8 mouse cellular contexts compared by ENCODE assay signal in the genomic region with DNA sequence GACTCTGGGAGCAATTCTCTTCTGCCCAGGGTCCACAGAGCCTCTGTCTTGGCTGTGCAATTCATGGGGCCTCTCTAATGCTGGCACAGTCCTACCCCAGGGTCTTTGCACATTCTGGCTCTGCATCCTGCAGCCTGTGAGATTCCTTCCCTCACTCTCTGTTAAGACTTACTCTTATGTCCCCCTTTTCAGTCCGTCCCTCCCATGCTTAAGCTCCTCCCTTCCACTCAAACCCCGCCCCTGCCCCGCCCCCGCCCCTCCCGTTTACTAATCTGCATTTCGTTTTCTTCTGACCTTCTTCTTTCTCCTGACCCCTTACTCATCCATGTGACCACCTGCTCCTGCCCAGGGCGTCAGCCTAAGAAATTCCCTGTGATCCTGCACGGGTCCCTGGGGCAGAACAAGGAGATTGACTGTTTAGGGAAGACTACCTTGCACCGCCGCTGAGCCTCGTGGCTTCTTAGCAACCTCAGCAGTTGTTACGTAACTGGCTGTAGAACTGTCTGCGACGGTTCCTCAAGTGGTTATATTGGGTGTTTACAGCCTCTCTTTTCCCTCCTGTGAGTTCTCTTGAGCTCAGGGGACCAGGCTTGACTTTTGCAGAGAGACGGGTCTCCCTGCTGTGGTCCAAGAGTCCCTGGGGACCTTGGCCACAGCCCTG. TPM values are rescaled to one million over a fixed set of nuclear protein-coding genes. Genes with fewer than 3 reads are reported as not detected.
A peak's percentile ranks its signal among the peaks of the same experiment; 100 is the strongest.
DNase-seq lines count a peak whose midpoint lies in the region; ATAC-seq and TF ChIP-seq lines count a peak whose summit lies in the region.
"Had no signal": no experiment of that assay in that cellular context is flagged by ENCODE, and none has a peak within 500 bp of the region (broad histone marks: within the 10 kb centered on the region; RNA-seq: fewer than 3 reads in every experiment).

No protein-coding gene starts in this region.

- H3K36me3 ChIP-seq in intestine, embryonic 15.5 days, result peaks cover 8% of the 10 kb centered on the region
- H3K36me3 ChIP-seq in macrophage (ENCODE audit: inconsistent target), result peaks cover 10% of the 10 kb centered on the region; the same call in 1 of the 2 replicates

- ATAC-seq in intestine, embryonic 15.5 days, result peak; percentile 16; the same call in 1 of the 2 replicates

- TF ChIP-seq POLR2A in bone marrow, adult 2 months (IDR thresholded peaks at IDR 0.05; ENCODE audit: borderline replicate concordance, control insufficient read depth, low read depth, low read length), result no peak
- TF ChIP-seq POLR2A in cerebellum, adult 2 months (IDR thresholded peaks at IDR 0.05; ENCODE audit: borderline replicate concordance, insufficient read depth, low read length), result no peak

- H3K27me3 ChIP-seq in intestine, embryonic 15.5 days (replicated peaks), result no peaks in the 10 kb centered on the region
- no peaks in the 10 kb centered on the region for H3K27me3 ChIP-seq in cerebellum, adult 2 months (ENCODE audit: control insufficient read depth, insufficient read depth, low read length)
- H3K27me3 ChIP-seq: stomach, embryonic 15.5 days had no signal

- no peak for TF ChIP-seq CTCF in bone marrow, adult 2 months (IDR thresholded peaks at IDR 0.05; ENCODE audit: control insufficient read depth, insufficient read depth, low read length)
- no peak for TF ChIP-seq CTCF in cerebellum, adult 2 months (IDR thresholded peaks at IDR 0.05; ENCODE audit: borderline replicate concordance, insufficient read depth, low read depth, low read length)

- 1% methylated on average over 15 of the region's 15 CpGs for WGBS in bone marrow, adult 2 months
- 28% methylated on average over 15 of the region's 15 CpGs for WGBS in intestine, embryonic 15.5 days
- WGBS in macrophage (ENCODE audit: missing documents), result 0% methylated on average over 10 of the region's 15 CpGs
- 38% methylated on average over 15 of the region's 15 CpGs for WGBS in cerebellum, adult 2 months

- H3K9ac ChIP-seq in intestine, embryonic 15.5 days, result no peak overlapping the region
- H3K9ac ChIP-seq: stomach, embryonic 15.5 days had no signal

- H3K9me3 ChIP-seq in intestine, embryonic 15.5 days, result no peaks in the 10 kb centered on the region
- H3K9me3 ChIP-seq: stomach, embryonic 15.5 days had no signal

- H3K27ac ChIP-seq in bone marrow, adult 2 months (ENCODE audit: control insufficient read depth, insufficient read depth, low read depth, low read length, poor library complexity), result peak overlapping the region; percentile 11; the same call in 1 of the 2 replicates
- H3K27ac ChIP-seq in intestine, embryonic 15.5 days, result no peak overlapping the region
- peak overlapping the region; percentile 38 for H3K27ac ChIP-seq in macrophage
- no peak overlapping the region for H3K27ac ChIP-seq in cerebellum, adult 2 months (ENCODE audit: insufficient read depth, low read length)
- H3K27ac ChIP-seq: stomach, embryonic 15.5 days had no signal

- peak overlapping the region; percentile 57 for H3K4me3 ChIP-seq in bone marrow, adult 2 months (replicated peaks; ENCODE audit: control insufficient read depth, low read depth, low read length)
- H3K4me3 ChIP-seq in intestine, embryonic 15.5 days (replicated peaks), result no peak overlapping the region
- H3K4me3 ChIP-seq in macrophage (ENCODE audit: inconsistent target), result peak overlapping the region; percentile 7; the same call in 1 of the 2 replicates
- no peak overlapping the region for H3K4me3 ChIP-seq in cerebellum, adult 2 months (replicated peaks; ENCODE audit: insufficient read depth, low read depth, low read length)
- H3K4me3 ChIP-seq: stomach, embryonic 15.5 days had no signal

- 0 out of 2 replicates have a peak overlapping the region, but pooled peaks have one; percentile 26 for H3K4me2 ChIP-seq in intestine, embryonic 15.5 days (replicated peaks)
- H3K4me2 ChIP-seq: stomach, embryonic 15.5 days had no signal

- no peaks in the 10 kb centered on the region for H3K79me2 ChIP-seq in macrophage (ENCODE audit: inconsistent target)

- H3K4me1 ChIP-seq in bone marrow, adult 2 months (ENCODE audit: control insufficient read depth, insufficient read depth, low read length), result peaks cover 3% of the 10 kb centered on the region; the same call in 1 of the 2 replicates
- H3K4me1 ChIP-seq in intestine, embryonic 15.5 days (replicated peaks), result no peaks in the 10 kb centered on the region
- no peaks in the 10 kb centered on the region for H3K4me1 ChIP-seq in cerebellum, adult 2 months (ENCODE audit: control insufficient read depth, insufficient read depth, low read length)
- H3K4me1 ChIP-seq: stomach, embryonic 15.5 days had no signal

- peak; percentile 53 for DNase-seq in layer of hippocampus, adult 9-11 months
- no peak for DNase-seq in layer of hippocampus, adult 8-10 months (ENCODE audit: low spot score in 2 of 2)
- DNase-seq in ovary, adult 18-20 months (ENCODE audit: low spot score), result no peak
- no peak for DNase-seq in cerebellum, adult 2 months

RNA-seq across cellular contexts. Expression of a gene that starts 10.5 kb away (rescaled TPM):
- 100 to 1,000 TPM; 116 to 122 (median 119) TPM for total RNA-seq in layer of hippocampus, adult 8-10 months (2022)
- polyA plus RNA-seq in bone marrow, adult 2 months (2011; ENCODE audit: insufficient read depth, insufficient read length, low replicate concordance, missing spikeins), result not detected in 2 replicates
- 0.25 and 0.28 TPM in 2 replicates for polyA plus RNA-seq in intestine, embryonic 15.5 days (2015; fragmentation: Nextera tagmentation; extraction: Ambion mirVana)
- total RNA-seq in macrophage (2018; cell fraction: chromatin; rRNA removed), result 1 to 10 TPM in 12 of 26 experiments, under 1 TPM in 7, not detected in 7; 0.12 to 2.5 (median 1.2) TPM
- total RNA-seq in macrophage (2018; cell fraction: cytosol; rRNA removed), result under 1 TPM in 13 of 26 experiments, not detected in 13; 0.03 to 0.13 (median 0.04) TPM
- total RNA-seq in macrophage (2018; cell fraction: nucleus; rRNA removed), result under 1 TPM in 18 of 26 experiments, not detected in 8; 0.10 to 1.00 (median 0.48) TPM
- 0.02 to 0.04 TPM in 2 of 3 replicates, not detected in the other for polyA plus RNA-seq in macrophage (2018)
- 4.7 and 5.9 TPM in 2 replicates for polyA plus RNA-seq in cerebellum, adult 2 months (2012; rRNA removed)

RNA-seq across cellular contexts. Expression of a gene that starts 45.4 kb away (rescaled TPM):
- 10 to 100 TPM; 49.4 to 59.0 (median 51.7) TPM for total RNA-seq in layer of hippocampus, adult 8-10 months (2022)
- polyA plus RNA-seq in bone marrow, adult 2 months (2011; ENCODE audit: insufficient read depth, insufficient read length, low replicate concordance, missing spikeins), result 4.3 and 18.4 TPM in 2 replicates
- 73.0 and 77.0 TPM in 2 replicates for polyA plus RNA-seq in intestine, embryonic 15.5 days (2015; fragmentation: Nextera tagmentation; extraction: Ambion mirVana)
- total RNA-seq in macrophage (2018; cell fraction: chromatin; rRNA removed), result 10 to 100 TPM in 25 of 26 experiments, 1 to 10 TPM in 1; 9.6 to 72.3 (median 28.4) TPM
- total RNA-seq in macrophage (2018; cell fraction: cytosol; rRNA removed), result 10 to 100 TPM in 25 of 26 experiments, 1 to 10 TPM in 1; 8.9 to 31.4 (median 16.8) TPM
- total RNA-seq in macrophage (2018; cell fraction: nucleus; rRNA removed), result 10 to 100 TPM; 11.1 to 59.6 (median 21.3) TPM
- 6.2 to 25.3 TPM (median 20.2 TPM) in 3 replicates for polyA plus RNA-seq in macrophage (2018)
- 47.4 and 48.5 TPM in 2 replicates for polyA plus RNA-seq in cerebellum, adult 2 months (2012; rRNA removed)

Comparison
In these comparisons a context has a peak if more than half of its experiments do, and no peak if none do; other contexts are left out.
1. H3K27ac ChIP-seq: peak in bone marrow, adult 2 months (single experiment) and macrophage (single experiment); none in intestine, embryonic 15.5 days (single experiment) and cerebellum, adult 2 months (single experiment).
2. H3K4me3 ChIP-seq: peak in bone marrow, adult 2 months (single experiment) and macrophage (single experiment); none in intestine, embryonic 15.5 days (single experiment) and cerebellum, adult 2 months (single experiment).